Mouse (Mus musculus) olfactory bulb, adult 2 months (tissue): Measurements from ENCODE around the gene Tmtc4.

Experiments
- CTCF ChIP-seq: fragments of 200-500 bp; IDR thresholded peaks from 2 replicates; pipeline ENCODE4 v1.5.1; 2012; ENCODE audit warnings: low read depth, mild to moderate bottlenecking, low read length, moderate library complexity; ENCODE audit not compliant: insufficient read depth
- POLR2A ChIP-seq: fragments of 200-500 bp; IDR thresholded peaks from 2 replicates; pipeline ENCODE4 v1.6.1; 2012; ENCODE audit warnings: mild to moderate bottlenecking, low read depth, low read length, moderate library complexity; ENCODE audit not compliant: insufficient read depth

DNA sequence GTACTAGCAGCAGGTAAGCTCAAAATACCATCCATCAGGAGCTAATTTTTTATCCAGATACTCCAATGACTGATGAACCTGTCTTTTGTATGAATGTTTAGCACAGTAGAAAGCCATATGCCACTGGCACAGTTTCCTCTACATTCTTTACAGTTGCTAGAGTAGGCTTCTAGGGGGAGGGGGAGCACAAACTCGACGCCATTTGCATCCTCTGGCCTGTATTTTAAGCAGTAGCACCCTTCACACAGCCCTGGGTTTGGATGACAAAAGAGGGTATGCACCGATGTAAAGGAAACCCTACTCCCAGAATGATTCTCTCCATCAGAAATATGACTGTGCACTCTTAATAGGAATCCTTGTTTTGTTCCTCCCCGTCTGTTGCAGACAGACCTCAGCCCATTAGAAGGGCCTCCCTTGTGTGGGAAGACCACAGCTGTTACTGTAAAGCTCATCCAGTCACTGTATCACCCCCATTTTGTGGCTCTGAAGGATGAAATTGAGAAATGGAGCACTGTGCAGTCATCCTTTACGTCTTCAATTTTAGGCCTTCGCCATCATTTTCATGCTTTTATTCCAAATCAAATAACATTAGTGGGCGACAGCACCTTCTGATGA, 100.9 kb downstream of the Tmtc4 start:
- no peak for TF ChIP-seq CTCF
- no peak for TF ChIP-seq POLR2A
